Mouse (Mus musculus): ENCODE data around the gene Otud1. TPM values are rescaled to one million over a fixed set of nuclear protein-coding genes. Genes with fewer than 3 reads are reported as not detected.

Otud1 gene
- polyA plus RNA-seq (2017; shearing (Covaris generic)): 1 to 10 TPM in 2 of 3 experiments, under 1 TPM in 1; 0.62 to 2.4 (median 1.7) TPM

- peak; percentile 83 for ATAC-seq
These were observed at the start of gene Otud1 for GRCm38 (mm10) chr2:19657158-19657874. Gene Otud1 (plus strand): TSS chr2:19657752.

- no peak for ATAC-seq
These were observed 49.7 kb upstream of the Otud1 start for GRCm38 (mm10) chr2:19607852-19608251.

GRCm38 (mm10) chr2:19608410-19609073, 49.0 kb upstream of the Otud1 start:
- no peak for ATAC-seq

- ATAC-seq: peak; percentile 94
These were observed 35.5 kb upstream of the Otud1 start for GRCm38 (mm10) chr2:19622041-19622440.

- no peak for ATAC-seq
These were observed 30.5 kb upstream of the Otud1 start for GRCm38 (mm10) chr2:19627044-19627443.

- no peak for ATAC-seq
These were observed 29.5 kb upstream of the Otud1 start for GRCm38 (mm10) chr2:19627920-19628608.

- ATAC-seq: peak; percentile 80
These were observed 27.0 kb upstream of the Otud1 start for GRCm38 (mm10) chr2:19630544-19630943.

GRCm38 (mm10) chr2:19633406-19633920, 24.1 kb upstream of the Otud1 start:
- no peak for ATAC-seq

GRCm38 (mm10) chr2:19645182-19645581, 12.4 kb upstream of the Otud1 start:
- no peak for ATAC-seq

GRCm38 (mm10) chr2:19646144-19646543, 11.4 kb upstream of the Otud1 start:
- ATAC-seq: no peak

GRCm38 (mm10) chr2:19646910-19647309, 10.6 kb upstream of the Otud1 start:
- ATAC-seq: no peak

GRCm38 (mm10) chr2:19656436-19656835, 1.1 kb upstream of the Otud1 start:
- no peak for ATAC-seq

GRCm38 (mm10) chr2:19657881-19658589, 483 bp downstream of the Otud1 start:
- peak; percentile 50 for ATAC-seq

- peak; percentile 12 for ATAC-seq
These were observed 1.3 kb downstream of the Otud1 start for GRCm38 (mm10) chr2:19658661-19659384.

- no peak for ATAC-seq
These were observed 3.3 kb downstream of the Otud1 start for GRCm38 (mm10) chr2:19660875-19661274.

- ATAC-seq: no peak
These were observed 5.7 kb downstream of the Otud1 start for GRCm38 (mm10) chr2:19663146-19663848.

GRCm38 (mm10) chr2:19664147-19664546, 6.6 kb downstream of the Otud1 start:
- no peak for ATAC-seq

- ATAC-seq: no peak
These were observed 7.3 kb downstream of the Otud1 start for GRCm38 (mm10) chr2:19664555-19665475.

GRCm38 (mm10) chr2:19665841-19666240, 8.3 kb downstream of the Otud1 start:
- ATAC-seq: peak; percentile 88
